Mouse (Mus musculus) myocyte (in vitro differentiated cells): ENCODE results near the gene Tmem200c. TPM values are rescaled to one million over a fixed set of nuclear protein-coding genes. Genes with fewer than 3 reads are reported as not detected.

Source experiments
- H3K27me3 ChIP-seq: one replicate; pipeline ENCODE4 v1.6.1; 2011; ENCODE audit not compliant: control insufficient read depth, insufficient read depth, insufficient read length
- H3K36me3 ChIP-seq: one replicate; pipeline ENCODE4 v1.6.1; 2011; ENCODE audit not compliant: control insufficient read depth, insufficient read depth
- H3K4me2 ChIP-seq: one replicate; pipeline ENCODE4 v1.6.1; 2011; ENCODE audit warnings: low read depth, control low read depth
- H3K4me3 ChIP-seq: one replicate; pipeline ENCODE4 v1.5.1; 2011; ENCODE audit warnings: mild to moderate bottlenecking, control low read depth, moderate library complexity
- H3K79me2 ChIP-seq: one replicate; pipeline ENCODE4 v1.6.1; 2011; ENCODE audit not compliant: control insufficient read depth, insufficient read depth
- H3ac ChIP-seq: one replicate; pipeline ENCODE4 v1.6.1; 2011; ENCODE audit not compliant: control insufficient read depth, insufficient read length
- CEBPB ChIP-seq: IDR thresholded peaks from 2 replicates; pipeline ENCODE4 v1.6.1; 2011; ENCODE audit warnings: mild to moderate bottlenecking, moderate library complexity; ENCODE audit not compliant: poor library complexity, insufficient read depth, severe bottlenecking
- E2F4 ChIP-seq: IDR thresholded peaks from one replicate; pipeline ENCODE4 v1.6.1; 2011; ENCODE audit warnings: mild to moderate bottlenecking, control low read depth, moderate library complexity; ENCODE audit not compliant: insufficient read depth
- MAX ChIP-seq: IDR thresholded peaks from one replicate; pipeline ENCODE4 v1.6.1; 2011; ENCODE audit warnings: low read depth, mild to moderate bottlenecking, control low read depth
- MYOD1 ChIP-seq, 3 experiments: IDR thresholded peaks; one replicate each; pipeline ENCODE4 v1.6.1; 2011; ENCODE audit warnings: control low read depth in 2 of 3, low read depth in 2 of 3, mild to moderate bottlenecking in 2 of 3, moderate library complexity in 1 of 3; ENCODE audit not compliant: insufficient read length in 2 of 3, control insufficient read depth in 1 of 3
- MYOG ChIP-seq, 3 experiments: IDR thresholded peaks; one replicate each; pipeline ENCODE4 v1.6.1; 2011; ENCODE audit warnings: control low read depth in 2 of 3, low read depth in 2 of 3, mild to moderate bottlenecking in 2 of 3; ENCODE audit not compliant: insufficient read length in 2 of 3, control insufficient read depth in 1 of 3, insufficient read depth in 1 of 3
- POLR2A ChIP-seq: IDR thresholded peaks from one replicate; pipeline ENCODE4 v1.6.1; 2011; ENCODE audit warnings: low read depth, mild to moderate bottlenecking, control low read depth, moderate library complexity; ENCODE audit not compliant: insufficient read length
- POLR2AphosphoS2 ChIP-seq: IDR thresholded peaks from one replicate; pipeline ENCODE4 v1.6.1; 2011; ENCODE audit warnings: low read depth, control low read depth; ENCODE audit not compliant: insufficient read length
- REST ChIP-seq: IDR thresholded peaks from one replicate; pipeline ENCODE4 v1.6.1; 2011; ENCODE audit warnings: mild to moderate bottlenecking, control low read depth, moderate library complexity; ENCODE audit not compliant: insufficient read depth, insufficient read length
- SRF ChIP-seq: IDR thresholded peaks from one replicate; pipeline ENCODE4 v1.6.1; 2011; ENCODE audit warnings: low read depth; ENCODE audit not compliant: control insufficient read depth, insufficient read length
- TCF12 ChIP-seq: IDR thresholded peaks from one replicate; pipeline ENCODE4 v1.6.1; 2011; ENCODE audit warnings: mild to moderate bottlenecking, control low read depth; ENCODE audit not compliant: poor library complexity, insufficient read depth, severe bottlenecking
- TCF3 ChIP-seq: IDR thresholded peaks from one replicate; pipeline ENCODE4 v1.6.1; 2011; ENCODE audit warnings: low read depth, control low read depth; ENCODE audit not compliant: insufficient read length
- USF1 ChIP-seq: IDR thresholded peaks from one replicate; pipeline ENCODE4 v1.6.1; 2011; ENCODE audit warnings: low read depth, mild to moderate bottlenecking, control low read depth, moderate library complexity
- polyA plus RNA-seq: library from polyadenylated mRNA; unstranded; fragments of >200 nt; fragmentation: generic; extraction: Trizol; gene quantifications from one replicate; pipeline ENCODE4 v1.2.1, GENCODE M21; 2012; ENCODE audit warnings: missing spikeins

Tmem200c gene
- 0.34 TPM for polyA plus RNA-seq

DNA sequence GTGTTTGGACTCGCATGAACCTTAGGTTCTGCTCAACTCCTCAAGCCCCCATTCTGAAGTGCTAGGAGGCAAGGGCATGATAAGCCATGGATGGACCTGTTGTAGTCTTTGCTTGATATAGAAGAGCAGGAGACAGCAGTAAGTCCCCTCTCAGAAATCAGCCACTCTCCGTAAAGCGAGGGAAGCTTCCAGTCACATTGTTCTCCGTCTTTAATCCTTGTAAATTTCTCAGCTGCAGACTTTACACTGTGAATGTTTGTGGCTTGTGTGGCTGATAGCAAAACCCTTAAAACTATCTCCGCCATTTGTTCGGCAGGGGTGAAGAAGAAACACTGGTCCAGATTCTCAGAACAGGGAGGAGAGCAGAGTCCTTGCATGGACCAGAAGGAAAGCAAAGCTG lies at the start of gene Tmem200c:
Gene Tmem200c (plus strand): TSS at position 301 of the 400 bp plus-strand sequence.
- H3K4me2 ChIP-seq = no peak within 1 kb of the TSS
- H3ac ChIP-seq = no peak within 1 kb of the TSS
- no peak for TF ChIP-seq MYOG (IDR thresholded peaks at IDR 0.05; ENCODE audit: control insufficient read depth in 1 of 3, insufficient read depth in 1 of 3, insufficient read length in 2 of 3, low read depth in 2 of 3)
- H3K27me3 ChIP-seq = no peaks in the 10 kb centered on the region
- H3K4me3 ChIP-seq = no peak within 1 kb of the TSS
- no peaks in the 10 kb centered on the region for H3K36me3 ChIP-seq
- H3K79me2 ChIP-seq = no peaks in the 10 kb centered on the region

DNA sequence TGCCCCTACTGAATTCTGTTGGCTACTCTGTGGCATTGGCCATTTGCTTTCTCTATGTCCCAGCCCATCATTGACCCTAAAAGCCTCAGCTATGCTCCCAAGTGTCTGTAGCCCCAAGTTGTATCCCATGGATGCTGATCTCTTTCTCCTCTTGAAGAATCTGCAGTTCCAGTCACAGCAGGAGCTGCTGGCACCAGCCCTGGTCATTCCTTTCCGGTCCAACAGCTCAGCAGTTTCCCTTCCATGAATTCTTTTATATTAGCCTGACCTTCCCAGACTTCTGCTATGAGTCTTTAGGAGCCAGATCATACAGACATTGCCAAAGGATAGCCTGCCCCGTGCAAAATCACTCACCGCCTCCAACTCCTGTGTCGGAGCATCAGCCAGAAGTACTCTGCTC lies 32.7 kb upstream of the Tmem200c start:
- H3K4me3 ChIP-seq = no peak overlapping the region
- no peak overlapping the region for H3ac ChIP-seq
- no peaks in the 10 kb centered on the region for H3K79me2 ChIP-seq
- TF ChIP-seq REST (no peak), POLR2A (no peak), MYOD1 (IDR thresholded peaks at IDR 0.05; ENCODE audit: control insufficient read depth in 1 of 3, insufficient read length in 2 of 3, low read depth in 2 of 3) (no peak), MAX (no peak), USF1 (no peak), MYOG (IDR thresholded peaks at IDR 0.05; ENCODE audit: control insufficient read depth in 1 of 3, insufficient read depth in 1 of 3, insufficient read length in 2 of 3, low read depth in 2 of 3) (no peak), TCF3 (no peak), POLR2AphosphoS2 (no peak), TCF12 (no peak), SRF (no peak), CEBPB (no peak), E2F4 (no peak)
- H3K27me3 ChIP-seq = no peaks in the 10 kb centered on the region
- no peaks in the 10 kb centered on the region for H3K36me3 ChIP-seq
- H3K4me2 ChIP-seq = no peak overlapping the region

DNA sequence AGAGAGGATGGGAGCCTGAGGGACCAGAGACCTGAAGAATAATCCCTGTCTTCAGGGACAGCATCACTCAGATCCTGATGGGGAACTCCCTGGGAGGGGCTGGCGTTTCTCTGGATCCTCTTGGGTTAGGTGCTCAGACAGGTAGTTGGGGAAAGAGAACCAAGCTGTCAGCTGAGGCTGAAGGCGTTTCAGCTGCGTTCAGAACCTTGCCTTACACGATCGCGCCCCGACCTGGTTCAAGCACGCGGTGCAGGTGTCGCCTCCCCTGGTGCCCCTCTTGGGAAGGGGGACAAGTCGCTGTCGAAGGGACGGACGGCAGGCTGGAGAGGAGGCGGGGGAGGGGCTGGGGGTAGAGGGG lies 10.2 kb downstream of the Tmem200c start:
- TF ChIP-seq MYOG (IDR thresholded peaks at IDR 0.05; ENCODE audit: control insufficient read depth in 1 of 3, insufficient read depth in 1 of 3, insufficient read length in 2 of 3, low read depth in 2 of 3) (no peak), E2F4 (no peak), TCF12 (no peak), MYOD1 (IDR thresholded peaks at IDR 0.05; ENCODE audit: control insufficient read depth in 1 of 3, insufficient read length in 2 of 3, low read depth in 2 of 3) (no peak), CEBPB (no peak), POLR2AphosphoS2 (no peak), REST (no peak), MAX (no peak), POLR2A (no peak), TCF3 (no peak), SRF (no peak), USF1 (no peak)
- H3ac ChIP-seq = no peak overlapping the region
- H3K4me2 ChIP-seq = peak overlapping the region; percentile 42
- H3K79me2 ChIP-seq = no peaks in the 10 kb centered on the region
- peaks cover 9% of the 10 kb centered on the region for H3K27me3 ChIP-seq
- peak overlapping the region; percentile 4 for H3K4me3 ChIP-seq
- no peaks in the 10 kb centered on the region for H3K36me3 ChIP-seq

DNA sequence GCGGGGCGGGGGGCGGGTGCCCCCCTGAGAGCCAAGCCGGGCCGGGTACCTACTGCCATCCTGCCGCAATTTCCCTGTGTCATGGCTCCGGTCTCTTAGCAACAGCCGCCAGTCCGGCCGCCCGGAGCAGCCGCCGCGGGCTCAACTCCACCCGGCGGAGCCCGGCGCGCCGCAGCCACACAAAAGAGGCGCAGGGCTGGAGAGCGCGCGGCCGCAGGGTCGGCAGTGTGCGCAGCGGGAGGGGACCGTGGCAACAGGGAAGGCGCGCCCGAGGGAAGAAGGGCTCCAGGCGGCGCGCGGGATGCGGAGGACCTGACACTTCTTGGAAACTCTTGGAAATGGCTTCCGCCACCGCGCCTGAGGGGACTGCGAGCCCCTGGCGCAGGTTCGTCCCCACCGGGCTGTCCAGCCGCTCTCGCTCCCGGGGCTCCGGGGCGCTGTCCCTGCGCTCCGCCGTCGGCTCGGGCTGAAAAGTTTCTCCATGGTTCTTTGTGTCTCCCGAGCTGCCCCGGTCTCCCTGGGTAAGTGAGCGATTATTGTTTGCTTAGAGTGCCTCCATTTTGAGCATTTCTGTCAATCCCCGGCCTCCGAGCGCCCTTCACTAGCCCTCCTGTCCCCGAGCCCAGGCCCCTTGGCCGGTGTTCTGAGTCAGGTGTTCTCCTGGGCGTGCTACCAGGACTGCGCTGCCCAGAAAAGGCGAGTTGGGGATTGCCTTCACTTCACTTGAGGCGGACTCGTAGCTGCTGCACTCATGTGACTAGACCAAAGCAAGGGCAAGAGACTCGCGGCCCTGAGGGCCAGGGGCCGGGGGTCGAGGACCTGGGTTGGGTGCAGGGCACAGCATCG lies 10.8 kb downstream of the Tmem200c start:
- Histone ChIP-seq H3K4me2 (peak overlapping the region; percentile 50), H3K4me3 (peak overlapping the region; percentile 4), H3K27me3 (peaks cover 9% of the 10 kb centered on the region), H3K79me2 (no peaks in the 10 kb centered on the region), H3ac (no peak overlapping the region), H3K36me3 (no peaks in the 10 kb centered on the region)
- TF ChIP-seq MYOG (IDR thresholded peaks at IDR 0.05; ENCODE audit: control insufficient read depth in 1 of 3, insufficient read depth in 1 of 3, insufficient read length in 2 of 3, low read depth in 2 of 3) (peak in 1 of 3 experiments; percentile 7), POLR2AphosphoS2 (no peak), MYOD1 (IDR thresholded peaks at IDR 0.05; ENCODE audit: control insufficient read depth in 1 of 3, insufficient read length in 2 of 3, low read depth in 2 of 3) (no peak)

DNA sequence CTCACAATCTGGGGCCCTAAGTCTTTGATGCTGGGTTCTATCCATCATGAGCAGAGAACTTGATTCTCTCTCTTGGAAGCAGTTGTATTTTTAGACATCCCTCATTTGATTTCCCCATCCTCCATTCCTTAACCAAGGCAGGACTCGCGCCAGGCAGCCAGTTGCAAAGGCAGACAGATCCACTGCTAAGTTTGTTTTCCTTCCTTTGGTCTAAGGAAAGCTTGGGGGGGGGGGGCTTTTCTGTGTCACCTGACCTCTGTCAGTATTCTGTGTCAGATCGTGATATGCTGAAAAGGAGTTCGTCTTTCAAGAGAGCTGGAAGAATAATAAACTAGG lies 11.4 kb downstream of the Tmem200c start:
- TF ChIP-seq MAX (no peak), E2F4 (no peak), MYOG (IDR thresholded peaks at IDR 0.05; ENCODE audit: control insufficient read depth in 1 of 3, insufficient read depth in 1 of 3, insufficient read length in 2 of 3, low read depth in 2 of 3) (no peak), TCF3 (no peak), USF1 (no peak), TCF12 (no peak), POLR2AphosphoS2 (no peak), POLR2A (no peak), SRF (no peak)
- Histone ChIP-seq H3K79me2 (no peaks in the 10 kb centered on the region), H3K4me2 (peak overlapping the region; percentile 50), H3K36me3 (no peaks in the 10 kb centered on the region), H3ac (no peak overlapping the region), H3K4me3 (peak overlapping the region; percentile 4), H3K27me3 (peaks cover 9% of the 10 kb centered on the region)
